Mouse (Mus musculus) C2C12 (cell line): Measurements from ENCODE around the gene Klhl22. TPM values are rescaled to one million over a fixed set of nuclear protein-coding genes. Genes with fewer than 3 reads are reported as not detected.
"Not testable (repeated sequence)": the region's sequence is repeated elsewhere in the genome, so short reads cannot be mapped to it uniquely, and the experiment has no call there.

Source experiments
- H3K27me3 ChIP-seq: one replicate; pipeline ENCODE4 v1.6.1; 2011; ENCODE audit not compliant: control insufficient read depth, insufficient read depth, insufficient read length
- H3K36me3 ChIP-seq: one replicate; pipeline ENCODE4 v1.6.1; 2011; ENCODE audit not compliant: control insufficient read depth, insufficient read depth
- H3K4me3 ChIP-seq: one replicate; pipeline ENCODE4 v1.5.1; 2011; ENCODE audit warnings: mild to moderate bottlenecking, control low read depth; ENCODE audit not compliant: poor library complexity, insufficient read depth, severe bottlenecking
- H3K79me2 ChIP-seq: one replicate; pipeline ENCODE4 v1.6.1; 2011; ENCODE audit not compliant: control insufficient read depth, insufficient read depth
- H3K79me3 ChIP-seq: one replicate; pipeline ENCODE4 v1.6.1; 2011; ENCODE audit warnings: low read depth, control low read depth
- H3ac ChIP-seq: one replicate; pipeline ENCODE3; 2011; ENCODE audit warnings: low read depth; ENCODE audit not compliant: control insufficient read depth, insufficient read length
- CEBPB ChIP-seq: IDR thresholded peaks from one replicate; pipeline ENCODE4 v1.6.1; 2011; ENCODE audit warnings: low read depth, mild to moderate bottlenecking, control low read depth, moderate library complexity
- CTCF ChIP-seq: IDR thresholded peaks from one replicate; pipeline ENCODE4 v1.5.1; 2011; ENCODE audit not compliant: control insufficient read depth, insufficient read depth, insufficient read length
- FOSL1 ChIP-seq: IDR thresholded peaks from one replicate; pipeline ENCODE4 v1.8.0; 2011; ENCODE audit warnings: mild to moderate bottlenecking, low read length; ENCODE audit not compliant: poor library complexity, insufficient read depth, severe bottlenecking
- MAX ChIP-seq: IDR thresholded peaks from one replicate; pipeline ENCODE4 v1.6.1; 2011; ENCODE audit warnings: mild to moderate bottlenecking, control low read depth
- MYOD1 ChIP-seq: IDR thresholded peaks from one replicate; pipeline ENCODE4 v1.6.1; 2011; ENCODE audit warnings: low read depth; ENCODE audit not compliant: control insufficient read depth, insufficient read length
- MYOG ChIP-seq: IDR thresholded peaks from one replicate; pipeline ENCODE4 v1.6.1; 2011; ENCODE audit not compliant: control insufficient read depth, insufficient read length; ENCODE audit errors: extremely low read depth
- USF1 ChIP-seq: IDR thresholded peaks from one replicate; pipeline ENCODE4 v1.6.1; 2011; ENCODE audit warnings: low read depth, mild to moderate bottlenecking, control low read depth, moderate library complexity
- polyA plus RNA-seq: library from polyadenylated mRNA; unstranded; fragments of >200 nt; fragmentation: generic; extraction: Trizol; gene quantifications from one replicate; pipeline ENCODE4 v1.2.1, GENCODE M21; 2012; ENCODE audit warnings: missing spikeins

Gene Klhl22
- polyA plus RNA-seq, 1 experiment, result 83.6 TPM

- H3K36me3 ChIP-seq, result no peaks in the 10 kb centered on the region
- no peak within 1 kb of the TSS for H3K4me3 ChIP-seq
- peaks cover 7% of the 10 kb centered on the region for H3K79me2 ChIP-seq
- no peaks in the 10 kb centered on the region for H3K79me3 ChIP-seq
- no peaks in the 10 kb centered on the region for H3K27me3 ChIP-seq
- no peak for TF ChIP-seq MYOG
- peak; percentile 86 for TF ChIP-seq FOSL1
- TF ChIP-seq MYOD1, result peak; percentile 61
- TF ChIP-seq CTCF, result no peak
- no peak for TF ChIP-seq USF1
- TF ChIP-seq MAX, result no peak
- no peak for TF ChIP-seq CEBPB
- peak within 1 kb of the TSS; percentile 42 for H3ac ChIP-seq
These were observed 26.5 kb upstream of the Klhl22 start, which contains the start of gene Med15 for GRCm38 (mm10) chr16:17732841-17733340. Gene Med15 (minus strand): TSS chr16:17732891.

GRCm38 (mm10) chr16:17733646-17734045, 25.8 kb upstream of the Klhl22 start:
- Histone ChIP-seq H3K4me3 (no peak overlapping the region), H3ac (no peak overlapping the region), H3K79me2 (peaks cover 7% of the 10 kb centered on the region), H3K36me3 (no peaks in the 10 kb centered on the region), H3K27me3 (no peaks in the 10 kb centered on the region), H3K79me3 (no peaks in the 10 kb centered on the region)
- TF ChIP-seq FOSL1 (peak; percentile 7), MAX (no peak)

- H3K79me2 ChIP-seq, H3ac ChIP-seq, H3K4me3 ChIP-seq, H3K36me3 ChIP-seq, H3K79me3 ChIP-seq, H3K27me3 ChIP-seq: not testable (repeated sequence)
These were observed 24.5 kb upstream of the Klhl22 start for GRCm38 (mm10) chr16:17734872-17735271.

GRCm38 (mm10) chr16:17736156-17736555, 23.3 kb upstream of the Klhl22 start:
- Histone ChIP-seq H3K36me3 (no peaks in the 10 kb centered on the region), H3K79me2 (peaks cover 7% of the 10 kb centered on the region), H3K4me3 (no peak overlapping the region), H3ac (no peak overlapping the region), H3K79me3 (no peaks in the 10 kb centered on the region), H3K27me3 (no peaks in the 10 kb centered on the region)
- TF ChIP-seq USF1 (no peak), CEBPB (no peak), MYOG (no peak), CTCF (no peak), MYOD1 (no peak), FOSL1 (no peak), MAX (no peak)

GRCm38 (mm10) chr16:17740080-17740479, 19.3 kb upstream of the Klhl22 start:
- H3K79me3 ChIP-seq, result no peaks in the 10 kb centered on the region
- no peaks in the 10 kb centered on the region for H3K27me3 ChIP-seq
- H3ac ChIP-seq, result no peak overlapping the region
- H3K79me2 ChIP-seq, result no peaks in the 10 kb centered on the region
- TF ChIP-seq MYOD1, result peak; percentile 87
- TF ChIP-seq FOSL1, result no peak
- TF ChIP-seq CTCF, result no peak
- TF ChIP-seq MAX, result no peak
- no peak for TF ChIP-seq CEBPB
- TF ChIP-seq USF1, result peak; percentile 71
- TF ChIP-seq MYOG, result no peak
- H3K4me3 ChIP-seq, result no peak overlapping the region
- H3K36me3 ChIP-seq, result no peaks in the 10 kb centered on the region

- Histone ChIP-seq H3K36me3 (no peaks in the 10 kb centered on the region), H3ac (no peak overlapping the region), H3K27me3 (no peaks in the 10 kb centered on the region), H3K79me3 (no peaks in the 10 kb centered on the region), H3K79me2 (no peaks in the 10 kb centered on the region), H3K4me3 (no peak overlapping the region)
- TF ChIP-seq MYOG (no peak), MAX (no peak), USF1 (no peak)
These were observed 16.6 kb upstream of the Klhl22 start for GRCm38 (mm10) chr16:17742810-17743209.
